Mouse (Mus musculus) liver, embryonic 13.5 days (tissue): ENCODE data around the gene Lsp1. TPM values are rescaled to one million over a fixed set of nuclear protein-coding genes. Genes with fewer than 3 reads are reported as not detected.

Source experiments
- ATAC-seq: fragments of 200-750 bp; cut with Nextera tagmentation; 2 replicates; pipeline ENCODE4 v1.8.0; 2017; ENCODE audit warnings: low read depth, mild to moderate bottlenecking, moderate number of reproducible peaks, moderate library complexity
- DNase-seq: peaks from one replicate; pipeline ENCODE4 v3.0.0; 2022
- H3K27ac ChIP-seq: fragments of 300-500 bp; sonication (generic); 2 replicates; pipeline ENCODE4 v1.5.1; 2015; ENCODE audit warnings: moderate library complexity, mild to moderate bottlenecking, inconsistent platforms
- H3K27me3 ChIP-seq: fragments of 300-500 bp; sonication (generic); 2 replicates; pipeline ENCODE4 v1.6.1; 2015; ENCODE audit warnings: mild to moderate bottlenecking, inconsistent platforms
- H3K36me3 ChIP-seq: fragments of 300-500 bp; sonication (generic); 2 replicates; pipeline ENCODE4 v1.6.1; 2015; ENCODE audit warnings: mild to moderate bottlenecking, inconsistent platforms
- H3K4me1 ChIP-seq: fragments of 300-500 bp; sonication (generic); replicated peaks from 2 replicates; pipeline ENCODE4 v1.6.1; 2015; ENCODE audit warnings: inconsistent platforms
- H3K4me2 ChIP-seq: fragments of 300-500 bp; sonication (generic); 2 replicates; pipeline ENCODE4 v1.6.1; 2015; ENCODE audit warnings: inconsistent platforms, mild to moderate bottlenecking, moderate library complexity
- H3K4me3 ChIP-seq: fragments of 300-500 bp; sonication (generic); replicated peaks from 2 replicates; pipeline ENCODE4 v1.5.1; 2015; ENCODE audit warnings: mild to moderate bottlenecking, inconsistent platforms
- H3K9ac ChIP-seq: fragments of 300-500 bp; sonication (generic); 2 replicates; pipeline ENCODE4 v1.6.1; 2015; ENCODE audit warnings: mild to moderate bottlenecking, inconsistent platforms
- H3K9me3 ChIP-seq: fragments of 300-500 bp; sonication (generic); replicated peaks from 2 replicates; pipeline ENCODE4 v1.6.1; 2016; ENCODE audit warnings: inconsistent platforms
- WGBS: fragments of 180-500 bp; shearing (Covaris S2); methylation state at CpG from one replicate; pipeline ENCODE4 v1.1.7; 2015; ENCODE audit not compliant: insufficient replicate concordance; 5-methylcytosine and 5-hydroxymethylcytosine counted together
- polyA plus RNA-seq: library from polyadenylated mRNA; unstranded; fragments of >200 nt; fragmentation: Nextera tagmentation; extraction: Ambion mirVana; gene quantifications from 2 replicates; pipeline ENCODE4 v1.2.1, GENCODE M21; 2015

Lsp1 gene
- polyA plus RNA-seq, 1 experiment from 2014 or later: 15.5 TPM

DNA sequence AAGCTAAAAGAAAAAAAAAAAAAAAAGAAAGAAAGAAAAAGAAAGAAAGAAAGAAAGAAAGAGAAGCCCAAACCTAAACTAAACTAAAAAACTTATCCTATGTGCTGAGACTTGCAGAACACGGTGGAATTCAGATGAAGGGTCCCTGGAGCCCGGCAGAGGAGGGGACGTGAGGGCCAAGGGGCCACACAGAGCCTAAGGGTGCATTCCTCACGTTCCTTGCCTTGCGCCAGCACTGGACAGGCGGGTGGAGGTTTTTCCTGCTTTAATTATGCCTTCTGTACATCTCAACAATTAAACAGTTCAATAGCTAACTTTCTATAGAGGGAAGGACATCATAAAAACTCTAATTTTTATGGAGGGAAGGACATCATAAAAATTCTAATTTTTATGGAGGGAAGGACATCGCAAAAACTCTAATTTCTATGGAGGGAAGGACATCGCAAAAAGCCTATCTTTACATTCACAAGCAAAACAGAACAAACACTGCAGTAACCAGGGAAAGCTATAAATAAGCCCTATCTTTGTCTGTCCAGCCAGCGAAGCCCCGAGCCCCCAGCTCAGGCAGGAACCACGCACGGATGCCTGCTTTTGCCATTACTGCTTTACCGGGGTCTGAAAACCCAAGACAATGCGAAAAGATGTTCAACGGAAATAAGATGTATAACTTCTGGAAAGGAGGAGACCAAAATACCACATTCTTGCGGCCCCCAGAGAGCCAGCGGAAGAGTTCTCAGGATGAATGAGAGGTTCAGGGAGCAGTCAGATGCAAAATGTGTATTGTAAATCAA is 62.8 kb downstream of the Lsp1 start:
- 42% methylated on average over 17 of the region's 17 CpGs for WGBS
- no peak overlapping the region for H3K4me2 ChIP-seq
- 0 out of 2 replicates have a peak, but pooled peaks cover 5% of the 10 kb centered on the region for H3K27me3 ChIP-seq
- H3K9me3 ChIP-seq: no peaks in the 10 kb centered on the region
- ATAC-seq: no peak
- no peaks in the 10 kb centered on the region for H3K36me3 ChIP-seq
- no peak for DNase-seq
- H3K27ac ChIP-seq: peak overlapping the region; percentile 21; the same call in 1 of the 2 replicates
- no peak overlapping the region for H3K9ac ChIP-seq
- H3K4me1 ChIP-seq: peaks cover 43% of the 10 kb centered on the region
- no peak overlapping the region for H3K4me3 ChIP-seq

- Histone ChIP-seq H3K9ac (0 out of 2 replicates have a peak overlapping the region, but pooled peaks have one; percentile 29), H3K36me3 (no peaks in the 10 kb centered on the region), H3K4me2 (no peak overlapping the region), H3K4me1 (peaks cover 59% of the 10 kb centered on the region), H3K4me3 (no peak overlapping the region), H3K27ac (peak overlapping the region; percentile 62; the same call in 1 of the 2 replicates), H3K27me3 (peaks cover 8% of the 10 kb centered on the region; the same call in 1 of the 2 replicates), H3K9me3 (no peaks in the 10 kb centered on the region)
- 26% methylated on average over 13 of the region's 13 CpGs for WGBS
- ATAC-seq: peak; percentile 73
- DNase-seq: peak; percentile 26
Observed at GRCm38 (mm10) chr7:142525342-142526178, 65.0 kb downstream of the Lsp1 start.

- Histone ChIP-seq H3K9me3 (no peaks in the 10 kb centered on the region), H3K27ac (no peak overlapping the region), H3K4me1 (peaks cover 71% of the 10 kb centered on the region), H3K9ac (no peak overlapping the region), H3K4me2 (no peak overlapping the region), H3K4me3 (no peak overlapping the region), H3K27me3 (peaks cover 23% of the 10 kb centered on the region), H3K36me3 (no peaks in the 10 kb centered on the region)
- 40% methylated on average over 10 of the region's 10 CpGs for WGBS
- no peak for ATAC-seq
- DNase-seq: peak; percentile 38
Observed at GRCm38 (mm10) chr7:142529350-142529749, 68.7 kb downstream of the Lsp1 start.

DNA sequence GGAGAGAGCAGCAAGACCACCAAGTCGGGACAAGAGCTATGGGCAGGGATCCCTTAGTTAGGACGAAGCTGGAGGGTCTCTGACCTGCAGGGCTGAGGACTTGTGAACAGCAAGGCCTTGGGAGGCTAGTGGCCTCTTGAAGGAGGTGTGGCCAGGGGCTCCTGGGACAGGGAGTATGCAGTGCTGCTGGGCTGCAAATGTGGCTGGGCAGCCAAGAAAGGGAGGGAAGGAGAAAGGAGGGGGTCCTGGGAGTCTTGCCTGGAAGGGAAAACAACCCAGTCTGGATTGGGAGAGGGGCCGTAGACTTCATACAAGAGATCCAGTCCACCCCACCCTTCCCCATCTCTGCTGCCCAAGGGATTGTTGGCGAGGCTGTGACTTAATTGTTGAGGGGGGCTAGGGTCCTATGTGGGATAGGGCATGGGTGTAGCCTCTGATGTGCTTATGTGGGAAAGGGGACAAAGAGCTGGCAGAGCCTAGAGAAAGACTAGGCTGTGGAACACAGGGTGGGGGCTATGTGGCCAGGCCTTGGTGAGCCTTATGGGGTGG is 71.4 kb downstream of the Lsp1 start:
- H3K9me3 ChIP-seq: no peaks in the 10 kb centered on the region
- H3K4me3 ChIP-seq: peak overlapping the region; percentile 84; the same call in 1 of the 2 replicates
- H3K4me2 ChIP-seq: peak overlapping the region; percentile 86; the same call in 1 of the 2 replicates
- H3K27me3 ChIP-seq: peaks cover 23% of the 10 kb centered on the region
- H3K4me1 ChIP-seq: peaks cover 67% of the 10 kb centered on the region
- DNase-seq (no peak), ATAC-seq (no peak)
- peaks cover 15% of the 10 kb centered on the region for H3K36me3 ChIP-seq
- H3K9ac ChIP-seq: no peak overlapping the region
- no peak overlapping the region for H3K27ac ChIP-seq
- 63% methylated on average over 4 of the region's 4 CpGs for WGBS

DNA sequence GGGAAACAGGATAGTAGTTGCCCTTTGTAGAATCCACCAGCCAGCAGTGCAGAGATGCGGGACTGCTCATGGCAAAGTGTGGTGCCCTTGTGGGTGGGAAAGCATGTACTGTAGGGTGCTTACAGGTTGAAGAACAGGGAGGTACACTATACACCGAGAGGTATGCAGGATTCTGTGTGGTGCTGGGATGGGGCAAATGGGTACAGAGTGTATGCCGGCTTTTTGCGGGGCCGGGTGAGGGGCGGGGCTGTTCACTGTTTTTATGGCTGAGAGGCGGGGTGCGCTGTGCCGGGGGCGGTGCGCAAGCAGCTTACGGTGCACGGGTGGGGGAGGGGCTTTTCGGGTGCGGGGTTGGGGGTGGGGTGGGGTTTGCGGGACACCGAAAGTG is 72.1 kb downstream of the Lsp1 start, which contains the start of gene Mrpl23:
Gene Mrpl23 (plus strand): TSS at position 16 of the 388 bp plus-strand sequence.
- H3K36me3 ChIP-seq: peaks cover 19% of the 10 kb centered on the region
- 5% methylated on average over 17 of the region's 17 CpGs for WGBS
- peak within 1 kb of the TSS; percentile 86 for H3K4me2 ChIP-seq
- peaks cover 21% of the 10 kb centered on the region for H3K27me3 ChIP-seq
- peak within 1 kb of the TSS; percentile 88 for H3K27ac ChIP-seq
- ATAC-seq (peak; percentile 37; the same call in 1 of the 2 replicates), DNase-seq (no peak)
- H3K9me3 ChIP-seq: no peaks in the 10 kb centered on the region
- peak within 1 kb of the TSS; percentile 84 for H3K4me3 ChIP-seq
- H3K9ac ChIP-seq: peak within 1 kb of the TSS; percentile 84
- H3K4me1 ChIP-seq: peaks cover 72% of the 10 kb centered on the region

GRCm38 (mm10) chr7:142533059-142533855 is 72.6 kb downstream of the Lsp1 start:
- no peaks in the 10 kb centered on the region for H3K9me3 ChIP-seq
- peak overlapping the region; percentile 86 for H3K4me2 ChIP-seq
- H3K4me3 ChIP-seq: peak overlapping the region; percentile 84
- H3K27me3 ChIP-seq: peaks cover 21% of the 10 kb centered on the region
- H3K4me1 ChIP-seq: peaks cover 71% of the 10 kb centered on the region
- ATAC-seq (peak; percentile 76), DNase-seq (peak; percentile 73)
- WGBS: 1% methylated on average over 44 of the region's 44 CpGs
- H3K36me3 ChIP-seq: peaks cover 19% of the 10 kb centered on the region
- H3K9ac ChIP-seq: peak overlapping the region; percentile 84
- H3K27ac ChIP-seq: peak overlapping the region; percentile 88

- WGBS: 73% methylated on average over 4 of the region's 4 CpGs
- Histone ChIP-seq H3K9me3 (no peaks in the 10 kb centered on the region), H3K4me3 (no peak overlapping the region), H3K9ac (peak overlapping the region; percentile 26; the same call in 1 of the 2 replicates), H3K4me1 (peaks cover 73% of the 10 kb centered on the region), H3K27me3 (peaks cover 19% of the 10 kb centered on the region), H3K27ac (peak overlapping the region; percentile 88), H3K4me2 (no peak overlapping the region), H3K36me3 (peaks cover 31% of the 10 kb centered on the region)
- no peak for DNase-seq
- no peak for ATAC-seq
Observed at GRCm38 (mm10) chr7:142535116-142535515, 74.5 kb downstream of the Lsp1 start.

- WGBS: 77% methylated on average over 5 of the region's 5 CpGs
- peak overlapping the region; percentile 88 for H3K27ac ChIP-seq
- H3K4me2 ChIP-seq: no peak overlapping the region
- no peaks in the 10 kb centered on the region for H3K9me3 ChIP-seq
- H3K9ac ChIP-seq: peak overlapping the region; percentile 26
- no peak for ATAC-seq
- peaks cover 15% of the 10 kb centered on the region for H3K27me3 ChIP-seq
- DNase-seq: no peak
- H3K4me1 ChIP-seq: peaks cover 78% of the 10 kb centered on the region
- H3K36me3 ChIP-seq: peaks cover 35% of the 10 kb centered on the region
- H3K4me3 ChIP-seq: no peak overlapping the region
Observed at GRCm38 (mm10) chr7:142535832-142536231, 75.2 kb downstream of the Lsp1 start.

- ATAC-seq (no peak), DNase-seq (no peak)
- H3K27me3 ChIP-seq: peaks cover 2% of the 10 kb centered on the region
- no peak overlapping the region for H3K4me2 ChIP-seq
- H3K4me1 ChIP-seq: peaks cover 84% of the 10 kb centered on the region
- H3K9me3 ChIP-seq: no peaks in the 10 kb centered on the region
- H3K36me3 ChIP-seq: peaks cover 43% of the 10 kb centered on the region
- no peak overlapping the region for H3K4me3 ChIP-seq
- WGBS: 81% methylated on average over 5 of the region's 5 CpGs
- peak overlapping the region; percentile 53 for H3K27ac ChIP-seq
- no peak overlapping the region for H3K9ac ChIP-seq
Observed at GRCm38 (mm10) chr7:142537181-142537580, 76.6 kb downstream of the Lsp1 start.

- Histone ChIP-seq H3K36me3 (peaks cover 43% of the 10 kb centered on the region), H3K4me1 (peaks cover 84% of the 10 kb centered on the region), H3K4me3 (no peak overlapping the region), H3K27ac (peak overlapping the region; percentile 68), H3K9me3 (no peaks in the 10 kb centered on the region), H3K9ac (peak overlapping the region; percentile 51; the same call in 1 of the 2 replicates), H3K4me2 (no peak overlapping the region), H3K27me3 (no peaks in the 10 kb centered on the region)
- peak; percentile 32; the same call in 1 of the 2 replicates for ATAC-seq
- 14% methylated on average over 6 of the region's 6 CpGs for WGBS
- DNase-seq: peak; percentile 42
Observed at GRCm38 (mm10) chr7:142537879-142538278, 77.3 kb downstream of the Lsp1 start.
